In the genomic region with DNA sequence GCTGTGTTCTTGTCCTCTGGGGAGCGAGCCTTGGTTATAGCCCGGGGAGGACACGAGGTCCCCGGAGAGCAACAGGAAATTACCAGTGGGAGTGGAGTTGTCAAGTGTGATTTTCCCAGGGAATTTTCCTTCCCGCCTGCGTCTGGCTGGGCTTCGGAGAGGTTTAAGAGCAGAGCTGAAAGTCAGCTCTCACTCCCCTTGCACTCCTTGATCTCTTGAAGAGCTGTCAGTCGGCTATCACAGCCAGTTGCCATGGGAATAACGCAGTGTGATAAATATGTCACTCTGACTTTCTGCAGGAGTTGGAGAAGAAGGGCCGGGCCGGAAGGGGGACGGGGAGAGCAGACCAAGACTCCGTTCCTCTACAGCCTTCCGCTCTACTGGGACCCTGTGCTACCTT, we compare ENCODE assay signal across 10 mouse cellular contexts. TPM values are rescaled to one million over a fixed set of nuclear protein-coding genes. Genes with fewer than 3 reads are reported as not detected.
DNase-seq lines count a peak whose midpoint lies in the region; ATAC-seq lines count a peak whose summit lies in the region.
"Had no signal": no experiment of that assay in that cellular context is flagged by ENCODE, and none has a peak within 500 bp of the region (broad histone marks: within the 10 kb centered on the region; RNA-seq: fewer than 3 reads in every experiment).

No protein-coding gene starts in this region.

- H3K4me3 ChIP-seq in embryonic facial prominence, embryonic 14.5 days (ENCODE audit: low read depth, low read length), result no peak overlapping the region

- H3K27ac ChIP-seq in embryonic facial prominence, embryonic 14.5 days (replicated peaks; ENCODE audit: low read depth, low read length), result no peak overlapping the region

- ATAC-seq in embryonic facial prominence, embryonic 14.5 days (ENCODE audit: low read depth), result no peak

- no peaks in the 10 kb centered on the region for H3K27me3 ChIP-seq in embryonic facial prominence, embryonic 14.5 days (replicated peaks; ENCODE audit: control insufficient read depth, insufficient read depth, low read length)

- H3K36me3 ChIP-seq in embryonic facial prominence, embryonic 14.5 days (ENCODE audit: control insufficient read depth, insufficient read depth, low read length), result no peaks in the 10 kb centered on the region

- H3K4me1 ChIP-seq in embryonic facial prominence, embryonic 14.5 days (ENCODE audit: control insufficient read depth, insufficient read depth, low read length), result no peaks in the 10 kb centered on the region

- H3K9me3 ChIP-seq in embryonic facial prominence, embryonic 14.5 days (ENCODE audit: control insufficient read depth, low read length), result no peaks in the 10 kb centered on the region

- H3K9ac ChIP-seq in embryonic facial prominence, embryonic 14.5 days (ENCODE audit: low read depth, low read length), result no peak overlapping the region

- no peak overlapping the region for H3K4me2 ChIP-seq in embryonic facial prominence, embryonic 14.5 days (ENCODE audit: low read depth, low read length)

- intact Hi-C loops in heart, postnatal 36 days (cut with DNase I), result no loop called here

- WGBS in embryonic facial prominence, embryonic 14.5 days, result 34% methylated on average over 14 of the region's 14 CpGs

- peak; percentile 96 for DNase-seq in heart, adult 11 months
- no peak for DNase-seq in heart, postnatal 36 days
- DNase-seq in embryonic facial prominence, embryonic 14.5 days (ENCODE audit: low spot score), result peak; percentile 19
- peak; percentile 42 for DNase-seq in kidney, adult 9 months
- DNase-seq in lung, postnatal 36 days, result peak; percentile 57
- DNase-seq in left cerebral cortex, adult 11 months (ENCODE audit: low spot score), result no peak
- no peak for DNase-seq in gastrocnemius, postnatal 25 days
- no peak for DNase-seq in cerebellum, postnatal 36 days
- DNase-seq: gastrocnemius, postnatal 14 days; thymus, adult 2 months had no signal

RNA-seq across cellular contexts. Expression of a gene that starts 55.3 kb away (rescaled TPM):
- 1 to 10 TPM; 4.3 to 7.5 TPM for total RNA-seq in heart, postnatal 36 days (2021)
- polyA plus RNA-seq in embryonic facial prominence, embryonic 14.5 days (2014; fragmentation: Nextera tagmentation; extraction: Ambion mirVana), result 14.6 and 16.0 TPM in 2 replicates
- 1 to 10 TPM; 4.9 to 5.4 TPM for total RNA-seq in gastrocnemius, postnatal 25 days (2021)

RNA-seq across cellular contexts. Expression of a gene that starts 55.4 kb away (rescaled TPM):
- 100 to 1,000 TPM; 268 to 306 TPM for total RNA-seq in heart, postnatal 36 days (2021)
- polyA plus RNA-seq in embryonic facial prominence, embryonic 14.5 days (2014; fragmentation: Nextera tagmentation; extraction: Ambion mirVana), result 613 and 705 TPM in 2 replicates
- 100 to 1,000 TPM; 177 to 210 TPM for total RNA-seq in gastrocnemius, postnatal 25 days (2021)

Comparison
In these comparisons a context has a peak if more than half of its experiments do, and no peak if none do; other contexts are left out.
1. DNase-seq: peak in heart, adult 11 months (single experiment), embryonic facial prominence, embryonic 14.5 days (single experiment), kidney, adult 9 months (single experiment) and lung, postnatal 36 days (single experiment); none in heart, postnatal 36 days (0 of 2), left cerebral cortex, adult 11 months (single experiment), gastrocnemius, postnatal 25 days (single experiment) and cerebellum, postnatal 36 days (0 of 2).